ENCODE assay signal across 14 mouse cellular contexts in the genomic region with DNA sequence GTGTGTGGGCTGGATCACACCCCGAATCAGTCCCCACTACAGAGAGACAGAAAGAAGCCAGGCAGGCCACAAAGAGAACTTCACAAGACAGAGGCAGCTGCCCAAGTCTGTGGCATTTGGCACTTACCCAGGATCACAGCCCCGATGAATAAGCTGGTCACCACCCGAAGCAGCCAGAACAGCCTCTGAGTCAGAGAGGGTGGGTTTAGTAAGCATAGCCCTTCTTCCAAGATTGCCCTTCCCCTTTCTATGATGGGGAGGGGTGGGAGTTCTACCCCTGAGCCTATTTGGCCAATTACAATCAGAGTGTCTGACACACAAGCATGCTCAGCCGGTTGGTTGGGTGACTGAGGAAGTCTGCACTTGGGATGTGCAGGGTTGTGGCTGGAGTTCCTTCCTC. TPM values are rescaled to one million over a fixed set of nuclear protein-coding genes. Genes with fewer than 3 reads are reported as not detected.
DNase-seq lines count a peak whose midpoint lies in the region; ATAC-seq lines count a peak whose summit lies in the region.
"Had no signal": no experiment of that assay in that cellular context is flagged by ENCODE, and none has a peak within 500 bp of the region (broad histone marks: within the 10 kb centered on the region; RNA-seq: fewer than 3 reads in every experiment).

No protein-coding gene starts in this region.

- H3K27ac ChIP-seq in hindbrain, embryonic 15.5 days (replicated peaks) = no peak overlapping the region
- H3K27ac ChIP-seq in hindbrain, embryonic 13.5 days = no peak overlapping the region
- no peak overlapping the region for H3K27ac ChIP-seq in stomach, embryonic 15.5 days
- H3K27ac ChIP-seq: midbrain, embryonic 15.5 days had no signal

- DNase-seq in retina, postnatal 1 day = peak; percentile 28
- DNase-seq in retina, embryonic 14.5 days (ENCODE audit: low spot score) = no peak
- DNase-seq in adrenal gland, postnatal 10 days = peak; percentile 63
- DNase-seq in kidney, adult 11 months = no peak
- no peak for DNase-seq in spleen, adult 12 weeks (ENCODE audit: low spot score)
- DNase-seq: cerebellum, postnatal 36 days; gastrocnemius, postnatal 25 days; heart, postnatal 36 days; lung, adult 2 months had no signal

- H3K9me3 ChIP-seq in hindbrain, embryonic 15.5 days = no peaks in the 10 kb centered on the region
- H3K9me3 ChIP-seq in hindbrain, embryonic 13.5 days = no peaks in the 10 kb centered on the region
- no peaks in the 10 kb centered on the region for H3K9me3 ChIP-seq in stomach, embryonic 15.5 days
- H3K9me3 ChIP-seq: midbrain, embryonic 15.5 days had no signal

- H3K27me3 ChIP-seq in hindbrain, embryonic 15.5 days = peaks cover 28% of the 10 kb centered on the region
- peaks cover 74% of the 10 kb centered on the region for H3K27me3 ChIP-seq in hindbrain, embryonic 13.5 days
- H3K27me3 ChIP-seq in stomach, embryonic 15.5 days (replicated peaks) = peaks cover 69% of the 10 kb centered on the region

- no peaks in the 10 kb centered on the region for H3K36me3 ChIP-seq in hindbrain, embryonic 15.5 days
- no peaks in the 10 kb centered on the region for H3K36me3 ChIP-seq in hindbrain, embryonic 13.5 days
- no peaks in the 10 kb centered on the region for H3K36me3 ChIP-seq in stomach, embryonic 15.5 days
- H3K36me3 ChIP-seq: midbrain, embryonic 15.5 days had no signal

- no peak overlapping the region for H3K9ac ChIP-seq in hindbrain, embryonic 15.5 days
- no peak overlapping the region for H3K9ac ChIP-seq in hindbrain, embryonic 13.5 days
- no peak overlapping the region for H3K9ac ChIP-seq in stomach, embryonic 15.5 days
- H3K9ac ChIP-seq: midbrain, embryonic 15.5 days had no signal

- H3K4me2 ChIP-seq in hindbrain, embryonic 15.5 days = no peak overlapping the region
- no peak overlapping the region for H3K4me2 ChIP-seq in hindbrain, embryonic 13.5 days
- H3K4me2 ChIP-seq in stomach, embryonic 15.5 days = no peak overlapping the region
- H3K4me2 ChIP-seq: midbrain, embryonic 15.5 days had no signal

- no peak overlapping the region for H3K4me3 ChIP-seq in hindbrain, embryonic 15.5 days
- H3K4me3 ChIP-seq in hindbrain, embryonic 13.5 days = no peak overlapping the region
- H3K4me3 ChIP-seq in stomach, embryonic 15.5 days (replicated peaks) = no peak overlapping the region
- H3K4me3 ChIP-seq: midbrain, embryonic 15.5 days had no signal

- peaks cover 13% of the 10 kb centered on the region for H3K4me1 ChIP-seq in hindbrain, embryonic 15.5 days (replicated peaks)
- peaks cover 12% of the 10 kb centered on the region for H3K4me1 ChIP-seq in hindbrain, embryonic 13.5 days (replicated peaks)
- H3K4me1 ChIP-seq in stomach, embryonic 15.5 days = peaks cover 9% of the 10 kb centered on the region

- peak; percentile 23 for ATAC-seq in hindbrain, embryonic 15.5 days (ENCODE audit: low FRiP score, low read depth)
- ATAC-seq in hindbrain, embryonic 13.5 days (ENCODE audit: low FRiP score) = no peak
- 0 out of 2 replicates have a peak, but pooled peaks have one; percentile 21 for ATAC-seq in stomach, embryonic 15.5 days (ENCODE audit: insufficient read depth, low FRiP score, low read depth)
- ATAC-seq: midbrain, embryonic 15.5 days had no signal

- 50% methylated on average over 4 of the region's 4 CpGs for WGBS in hindbrain, embryonic 15.5 days
- WGBS in hindbrain, embryonic 13.5 days = 59% methylated on average over 4 of the region's 4 CpGs
- WGBS in stomach, embryonic 15.5 days = 36% methylated on average over 4 of the region's 4 CpGs

RNA-seq across cellular contexts. Expression of a gene that starts 7.3 kb away (rescaled TPM):
- polyA plus RNA-seq in hindbrain, embryonic 15.5 days (2015; fragmentation: Nextera tagmentation; extraction: Ambion mirVana) = 0.23 and 0.52 TPM in 2 replicates
- polyA plus RNA-seq in hindbrain, embryonic 13.5 days (2015; fragmentation: Nextera tagmentation; extraction: Ambion mirVana) = 0.13 TPM in 1 of 2 replicates, not detected in the other
- under 1 TPM in 1 of 2 experiments, not detected in 1; 0.33 TPM for total RNA-seq in adrenal gland, postnatal 10 days (2021)
- polyA plus RNA-seq in stomach, embryonic 15.5 days (2015; fragmentation: Nextera tagmentation; extraction: Ambion mirVana) = 3.1 and 6.1 TPM in 2 replicates

RNA-seq across cellular contexts. Expression of a gene that starts 7.5 kb away (rescaled TPM):
- 0.12 and 0.26 TPM in 2 replicates for polyA plus RNA-seq in hindbrain, embryonic 15.5 days (2015; fragmentation: Nextera tagmentation; extraction: Ambion mirVana)
- polyA plus RNA-seq in hindbrain, embryonic 13.5 days (2015; fragmentation: Nextera tagmentation; extraction: Ambion mirVana) = not detected in 2 replicates
- total RNA-seq in adrenal gland, postnatal 10 days (2021) = not detected
- 0.59 and 0.87 TPM in 2 replicates for polyA plus RNA-seq in stomach, embryonic 15.5 days (2015; fragmentation: Nextera tagmentation; extraction: Ambion mirVana)
- total RNA-seq: gastrocnemius, postnatal 25 days; heart, postnatal 36 days; left cerebral cortex, adult 8-10 months had no signal

RNA-seq across cellular contexts. Expression of a gene that starts 7.9 kb away (rescaled TPM):
- not detected in 2 replicates for polyA plus RNA-seq in hindbrain, embryonic 15.5 days (2015; fragmentation: Nextera tagmentation; extraction: Ambion mirVana)
- not detected in 2 replicates for polyA plus RNA-seq in hindbrain, embryonic 13.5 days (2015; fragmentation: Nextera tagmentation; extraction: Ambion mirVana)
- under 1 TPM; 0.15 to 0.33 TPM for total RNA-seq in adrenal gland, postnatal 10 days (2021)
- 0.15 and 0.35 TPM in 2 replicates for polyA plus RNA-seq in stomach, embryonic 15.5 days (2015; fragmentation: Nextera tagmentation; extraction: Ambion mirVana)
- polyA plus RNA-seq: midbrain, embryonic 15.5 days had no signal

RNA-seq across cellular contexts. Expression of a gene that starts 9.3 kb away (rescaled TPM):
- polyA plus RNA-seq in hindbrain, embryonic 15.5 days (2015; fragmentation: Nextera tagmentation; extraction: Ambion mirVana) = 0.14 and 0.16 TPM in 2 replicates
- polyA plus RNA-seq in hindbrain, embryonic 13.5 days (2015; fragmentation: Nextera tagmentation; extraction: Ambion mirVana) = 0.13 and 0.16 TPM in 2 replicates
- not detected for total RNA-seq in adrenal gland, postnatal 10 days (2021)
- polyA plus RNA-seq in stomach, embryonic 15.5 days (2015; fragmentation: Nextera tagmentation; extraction: Ambion mirVana) = 1.0 and 2.0 TPM in 2 replicates

Comparison
In these comparisons a context has a peak if more than half of its experiments do, and no peak if none do; other contexts are left out.
1. DNase-seq: peak in retina, postnatal 1 day (single experiment) and adrenal gland, postnatal 10 days (single experiment); none in retina, embryonic 14.5 days (single experiment), kidney, adult 11 months (single experiment) and spleen, adult 12 weeks (single experiment).